8 mouse cellular contexts compared by ENCODE assay signal in the genomic region with DNA sequence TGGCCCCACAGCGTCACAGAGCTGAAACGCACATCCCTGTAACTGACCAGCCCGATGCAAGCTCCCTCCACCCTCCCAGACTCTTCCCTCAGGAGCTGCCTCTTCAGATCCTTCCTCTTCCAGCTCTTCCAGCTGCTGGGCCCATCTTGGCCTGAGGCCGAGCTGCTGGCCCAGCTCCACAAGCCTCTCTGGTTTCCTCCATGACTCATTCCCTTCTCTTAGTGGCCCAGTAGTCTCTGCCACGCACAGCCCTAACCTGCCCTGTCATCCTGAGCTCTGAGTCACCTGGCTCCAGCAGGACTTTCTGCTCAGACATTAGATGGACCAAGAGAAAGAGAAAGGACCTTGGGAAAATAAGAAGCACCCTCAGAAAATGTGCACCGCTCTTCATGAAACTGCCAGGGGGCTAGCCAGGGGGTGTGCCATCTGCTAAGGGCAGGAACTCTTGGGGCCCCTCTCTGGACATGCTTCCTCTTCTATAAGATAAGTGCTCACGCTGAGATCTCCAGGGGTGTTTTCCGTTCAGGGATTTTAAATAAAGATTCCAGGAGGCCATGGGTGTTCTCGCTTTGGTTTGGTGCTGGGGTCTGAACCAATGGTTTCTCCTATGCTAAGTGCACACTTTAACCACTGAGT. TPM values are rescaled to one million over a fixed set of nuclear protein-coding genes. Genes with fewer than 3 reads are reported as not detected.
A peak's percentile ranks its signal among the peaks of the same experiment; 100 is the strongest.
DNase-seq lines count a peak whose midpoint lies in the region; ATAC-seq and TF ChIP-seq lines count a peak whose summit lies in the region.

No protein-coding gene starts in this region.

- 0 out of 2 replicates have a peak, but pooled peaks have one; percentile 29 for TF ChIP-seq EP300 in lung, postnatal 0 days (IDR thresholded peaks at IDR 0.05)

- peaks cover 67% of the 10 kb centered on the region for H3K4me1 ChIP-seq in megakaryocyte, embryonic 14.5 days
- no peaks in the 10 kb centered on the region for H3K4me1 ChIP-seq in intestine, postnatal 0 days (replicated peaks; ENCODE audit: control insufficient read depth, insufficient read depth, low read length)
- H3K4me1 ChIP-seq in lung, postnatal 0 days (ENCODE audit: insufficient read depth, low read depth, low read length), result no peaks in the 10 kb centered on the region

- peaks cover under 1% of the 10 kb centered on the region for H3K36me3 ChIP-seq in megakaryocyte, embryonic 14.5 days (replicated peaks; ENCODE audit: low read length)
- no peaks in the 10 kb centered on the region for H3K36me3 ChIP-seq in intestine, postnatal 0 days (ENCODE audit: control insufficient read depth, insufficient read depth)
- no peaks in the 10 kb centered on the region for H3K36me3 ChIP-seq in lung, postnatal 0 days (ENCODE audit: insufficient read depth, low read length)

- no peak overlapping the region; the same call in 1 of the 2 replicates for H3K27ac ChIP-seq in intestine, postnatal 0 days (ENCODE audit: low read depth, low read length)
- H3K27ac ChIP-seq in lung, postnatal 0 days (ENCODE audit: low read length), result no peak overlapping the region

- H3K4me2 ChIP-seq in intestine, postnatal 0 days (replicated peaks; ENCODE audit: low read depth), result no peak overlapping the region
- H3K4me2 ChIP-seq in lung, postnatal 0 days (replicated peaks; ENCODE audit: low read depth, low read length), result no peak overlapping the region

- peak; percentile 95 for DNase-seq in gastrocnemius, postnatal 10 days
- peak; percentile 92 for DNase-seq in lung, postnatal 0 days (ENCODE audit: low spot score)
- no peak for DNase-seq in embryo, embryonic 11 days
- DNase-seq in cerebellum, adult 11-12 months, result no peak

- peak overlapping the region; percentile 78 for H3K4me3 ChIP-seq in megakaryocyte, embryonic 14.5 days (replicated peaks)
- no peak overlapping the region for H3K4me3 ChIP-seq in intestine, postnatal 0 days (ENCODE audit: low read depth, low read length)
- H3K4me3 ChIP-seq in lung, postnatal 0 days (ENCODE audit: low read depth, low read length), result no peak overlapping the region

- no peaks in the 10 kb centered on the region for H3K27me3 ChIP-seq in megakaryocyte, embryonic 14.5 days (replicated peaks)
- no peaks in the 10 kb centered on the region for H3K27me3 ChIP-seq in intestine, postnatal 0 days (replicated peaks; ENCODE audit: control insufficient read depth, insufficient read depth, low read length)
- no peaks in the 10 kb centered on the region for H3K27me3 ChIP-seq in lung, postnatal 0 days (replicated peaks; ENCODE audit: insufficient read depth, low read length)

- 59% methylated on average over 9 of the region's 9 CpGs for WGBS in intestine, postnatal 0 days
- 30% methylated on average over 9 of the region's 9 CpGs for whole genome bisulfite sequencing in lung, postnatal 0 days

- no peak for TF ChIP-seq CTCF in intestine, postnatal 0 days (IDR thresholded peaks at IDR 0.05; ENCODE audit: low read depth)
- no peak for TF ChIP-seq CTCF in lung, postnatal 0 days (IDR thresholded peaks at IDR 0.05)

- H3K9ac ChIP-seq in intestine, postnatal 0 days (ENCODE audit: low read depth, low read length), result no peak overlapping the region
- no peak overlapping the region for H3K9ac ChIP-seq in lung, postnatal 0 days (replicated peaks; ENCODE audit: low read depth)

- ATAC-seq in megakaryocyte, adult 5-6 weeks (ENCODE audit: poor library complexity, severe bottlenecking), result no peak; the same call in 1 of the 2 replicates
- ATAC-seq in intestine, postnatal 0 days, result peak; percentile 76
- ATAC-seq in lung, postnatal 0 days, result peak; percentile 94
- no peak for ATAC-seq in cerebellum, adult (ENCODE audit: insufficient number of reproducible peaks, low FRiP score, low TSS enrichment)

- H3K9me3 ChIP-seq in megakaryocyte, embryonic 14.5 days, result peaks cover under 1% of the 10 kb centered on the region
- H3K9me3 ChIP-seq in intestine, postnatal 0 days (ENCODE audit: control insufficient read depth), result no peaks in the 10 kb centered on the region
- no peaks in the 10 kb centered on the region for H3K9me3 ChIP-seq in lung, postnatal 0 days (ENCODE audit: low read length)

RNA-seq across cellular contexts. Expression of gene Cnbp, which starts 18.1 kb away (rescaled TPM):
- polyA plus RNA-seq in megakaryocyte, embryonic 14.5 days (2012; ENCODE audit: insufficient read depth, low replicate concordance), result 44.0 and 59.4 TPM in 2 replicates
- total RNA-seq in megakaryocyte, adult 5-6 weeks (2015), result 264 and 268 TPM in 2 replicates
- 389 and 399 TPM in 2 replicates for total RNA-seq in megakaryocyte, adult 5-6 weeks (2017)
- 100 to 1,000 TPM; 444 to 488 TPM for total RNA-seq in gastrocnemius, postnatal 10 days (2021)
- polyA plus RNA-seq in intestine, postnatal 0 days (2015; fragmentation: Nextera tagmentation; extraction: Ambion mirVana), result 385 and 395 TPM in 2 replicates
- 565 and 604 TPM in 2 replicates for polyA plus RNA-seq in lung, postnatal 0 days (2015; fragmentation: Nextera tagmentation; extraction: Ambion mirVana)

RNA-seq across cellular contexts. Expression of gene Copg1, which starts 18.6 kb away (rescaled TPM):
- polyA plus RNA-seq in megakaryocyte, embryonic 14.5 days (2012; ENCODE audit: insufficient read depth, low replicate concordance), result 6.8 and 8.2 TPM in 2 replicates
- 25.8 and 29.6 TPM in 2 replicates for total RNA-seq in megakaryocyte, adult 5-6 weeks (2015)
- 47.1 and 50.8 TPM in 2 replicates for total RNA-seq in megakaryocyte, adult 5-6 weeks (2017)
- total RNA-seq in gastrocnemius, postnatal 10 days (2021), result 10 to 100 TPM; 51.6 to 63.7 TPM
- polyA plus RNA-seq in intestine, postnatal 0 days (2015; fragmentation: Nextera tagmentation; extraction: Ambion mirVana), result 88.5 and 89.5 TPM in 2 replicates
- polyA plus RNA-seq in lung, postnatal 0 days (2015; fragmentation: Nextera tagmentation; extraction: Ambion mirVana), result 72.2 and 75.4 TPM in 2 replicates

RNA-seq across cellular contexts. Expression of gene Isy1, which starts 30.4 kb away (rescaled TPM):
- 5.6 and 34.7 TPM in 2 replicates for polyA plus RNA-seq in megakaryocyte, embryonic 14.5 days (2012; ENCODE audit: insufficient read depth, low replicate concordance)
- total RNA-seq in megakaryocyte, adult 5-6 weeks (2015), result 10.2 and 16.7 TPM in 2 replicates
- 94.0 and 120 TPM in 2 replicates for total RNA-seq in megakaryocyte, adult 5-6 weeks (2017)
- total RNA-seq in gastrocnemius, postnatal 10 days (2021), result 10 to 100 TPM; 22.0 to 26.9 TPM
- 24.5 and 26.4 TPM in 2 replicates for polyA plus RNA-seq in intestine, postnatal 0 days (2015; fragmentation: Nextera tagmentation; extraction: Ambion mirVana)
- polyA plus RNA-seq in lung, postnatal 0 days (2015; fragmentation: Nextera tagmentation; extraction: Ambion mirVana), result 21.4 and 24.1 TPM in 2 replicates

RNA-seq across cellular contexts. Expression of gene Gm45140, which starts 33.4 kb away (rescaled TPM):
- polyA plus RNA-seq in megakaryocyte, embryonic 14.5 days (2012; ENCODE audit: insufficient read depth, low replicate concordance), result 13.2 TPM in 1 of 2 replicates, not detected in the other
- total RNA-seq in megakaryocyte, adult 5-6 weeks (2015), result 2.5 and 6.0 TPM in 2 replicates
- 25.6 and 28.7 TPM in 2 replicates for total RNA-seq in megakaryocyte, adult 5-6 weeks (2017)
- total RNA-seq in gastrocnemius, postnatal 10 days (2021), result 1 to 10 TPM; 1.7 to 2.5 TPM
- 1.3 and 2.0 TPM in 2 replicates for polyA plus RNA-seq in intestine, postnatal 0 days (2015; fragmentation: Nextera tagmentation; extraction: Ambion mirVana)
- 0.73 and 0.94 TPM in 2 replicates for polyA plus RNA-seq in lung, postnatal 0 days (2015; fragmentation: Nextera tagmentation; extraction: Ambion mirVana)

RNA-seq across cellular contexts. Expression of gene Hmces, which starts 44.7 kb away (rescaled TPM):
- polyA plus RNA-seq in megakaryocyte, embryonic 14.5 days (2012; ENCODE audit: insufficient read depth, low replicate concordance), result 1.5 TPM in 1 of 2 replicates, not detected in the other
- 4.9 and 10.1 TPM in 2 replicates for total RNA-seq in megakaryocyte, adult 5-6 weeks (2015)
- total RNA-seq in megakaryocyte, adult 5-6 weeks (2017), result 13.4 and 15.2 TPM in 2 replicates
- 10 to 100 TPM in 1 of 2 experiments, 1 to 10 TPM in 1; 8.1 to 11.7 TPM for total RNA-seq in gastrocnemius, postnatal 10 days (2021)
- polyA plus RNA-seq in intestine, postnatal 0 days (2015; fragmentation: Nextera tagmentation; extraction: Ambion mirVana), result 17.9 and 19.3 TPM in 2 replicates
- 33.5 and 34.5 TPM in 2 replicates for polyA plus RNA-seq in lung, postnatal 0 days (2015; fragmentation: Nextera tagmentation; extraction: Ambion mirVana)

Comparison
In these comparisons a context has a peak if more than half of its experiments do, and no peak if none do; other contexts are left out.
1. ATAC-seq: peak in intestine, postnatal 0 days (single experiment) and lung, postnatal 0 days (single experiment); none in megakaryocyte, adult 5-6 weeks (single experiment) and cerebellum, adult (single experiment).
2. DNase-seq: peak in gastrocnemius, postnatal 10 days (single experiment) and lung, postnatal 0 days (single experiment); none in embryo, embryonic 11 days (single experiment) and cerebellum, adult 11-12 months (single experiment).